Mouse (Mus musculus): ENCODE results near the gene Smarca4. TPM values are rescaled to one million over a fixed set of nuclear protein-coding genes. Genes with fewer than 3 reads are reported as not detected.

The Smarca4 gene
- polyA plus RNA-seq, 1 experiment from 2014 or later, result 76.0 TPM

GRCm38 (mm10) chr9:21723377-21724146, 107.6 kb downstream of the Smarca4 start, which contains the start of gene Ldlr:
Ldlr (plus strand) TSS chr9:21723483.
- H3K36me3 ChIP-seq, result peaks cover 10% of the 10 kb centered on the region
- ATAC-seq (ENCODE audit: insufficient number of reproducible peaks, low FRiP score), result peak; percentile 84
- H3K27me3 ChIP-seq (replicated peaks), result no peaks in the 10 kb centered on the region
- H3K9me3 ChIP-seq (replicated peaks), result no peaks in the 10 kb centered on the region
- H3K9ac ChIP-seq, result peak within 1 kb of the TSS; percentile 80
- under 1% methylated on average over 47 of the region's 47 CpGs for WGBS
- peaks cover 36% of the 10 kb centered on the region for H3K4me1 ChIP-seq (replicated peaks)
- H3K4me2 ChIP-seq, result peak within 1 kb of the TSS; percentile 83
- peak within 1 kb of the TSS; percentile 96 for H3K27ac ChIP-seq (ENCODE audit: poor library complexity, severe bottlenecking)
- peak within 1 kb of the TSS; percentile 73 for H3K4me3 ChIP-seq

GRCm38 (mm10) chr9:21724147-21724536, 108.2 kb downstream of the Smarca4 start:
- Histone ChIP-seq H3K4me1 (replicated peaks) (peaks cover 42% of the 10 kb centered on the region), H3K36me3 (peaks cover 10% of the 10 kb centered on the region), H3K4me3 (peak overlapping the region; percentile 73), H3K4me2 (peak overlapping the region; percentile 83), H3K9ac (peak overlapping the region; percentile 80), H3K27ac (ENCODE audit: poor library complexity, severe bottlenecking) (peak overlapping the region; percentile 96), H3K27me3 (replicated peaks) (no peaks in the 10 kb centered on the region), H3K9me3 (replicated peaks) (no peaks in the 10 kb centered on the region)
- under 1% methylated on average over 18 of the region's 18 CpGs for WGBS
- peak; percentile 94 for ATAC-seq (ENCODE audit: insufficient number of reproducible peaks, low FRiP score)

GRCm38 (mm10) chr9:21725224-21726121, 109.5 kb downstream of the Smarca4 start:
- Histone ChIP-seq H3K4me1 (replicated peaks) (peaks cover 50% of the 10 kb centered on the region), H3K27ac (ENCODE audit: poor library complexity, severe bottlenecking) (peak overlapping the region; percentile 96; the same call in 1 of the 2 replicates), H3K36me3 (peaks cover 11% of the 10 kb centered on the region), H3K4me2 (peak overlapping the region; percentile 83), H3K27me3 (replicated peaks) (no peaks in the 10 kb centered on the region), H3K4me3 (peak overlapping the region; percentile 73), H3K9ac (peak overlapping the region; percentile 80), H3K9me3 (replicated peaks) (no peaks in the 10 kb centered on the region)
- no peak for ATAC-seq (ENCODE audit: insufficient number of reproducible peaks, low FRiP score)
- 53% methylated on average over 23 of the region's 23 CpGs for WGBS

- no peaks in the 10 kb centered on the region for H3K27me3 ChIP-seq (replicated peaks)
- H3K9me3 ChIP-seq (replicated peaks), result no peaks in the 10 kb centered on the region
- no peak overlapping the region for H3K27ac ChIP-seq (ENCODE audit: poor library complexity, severe bottlenecking)
- no peak overlapping the region for H3K4me3 ChIP-seq
- H3K9ac ChIP-seq, result no peak overlapping the region; the same call in 1 of the 2 replicates
- ATAC-seq (ENCODE audit: insufficient number of reproducible peaks, low FRiP score), result no peak
- H3K4me2 ChIP-seq, result peak overlapping the region; percentile 83
- WGBS, result 66% methylated on average over 14 of the region's 14 CpGs
- peaks cover 18% of the 10 kb centered on the region for H3K36me3 ChIP-seq
- peaks cover 44% of the 10 kb centered on the region for H3K4me1 ChIP-seq (replicated peaks)
Observed at GRCm38 (mm10) chr9:21726218-21726975, 110.4 kb downstream of the Smarca4 start.

GRCm38 (mm10) chr9:21728261-21728832, 112.4 kb downstream of the Smarca4 start:
- Histone ChIP-seq H3K27ac (ENCODE audit: poor library complexity, severe bottlenecking) (no peak overlapping the region), H3K9ac (no peak overlapping the region), H3K9me3 (replicated peaks) (no peaks in the 10 kb centered on the region), H3K27me3 (replicated peaks) (no peaks in the 10 kb centered on the region), H3K36me3 (peaks cover 37% of the 10 kb centered on the region), H3K4me3 (no peak overlapping the region), H3K4me1 (replicated peaks) (peaks cover 42% of the 10 kb centered on the region), H3K4me2 (no peak overlapping the region)
- no peak for ATAC-seq (ENCODE audit: insufficient number of reproducible peaks, low FRiP score)
- WGBS, result 83% methylated on average over 10 of the region's 10 CpGs

- H3K4me2 ChIP-seq, result no peak overlapping the region
- no peak overlapping the region for H3K4me3 ChIP-seq
- no peaks in the 10 kb centered on the region for H3K27me3 ChIP-seq (replicated peaks)
- H3K27ac ChIP-seq (ENCODE audit: poor library complexity, severe bottlenecking), result peak overlapping the region; percentile 36
- H3K9ac ChIP-seq, result no peak overlapping the region
- peaks cover 46% of the 10 kb centered on the region for H3K36me3 ChIP-seq
- WGBS, result 61% methylated on average over 7 of the region's 7 CpGs
- H3K9me3 ChIP-seq (replicated peaks), result no peaks in the 10 kb centered on the region
- ATAC-seq (ENCODE audit: insufficient number of reproducible peaks, low FRiP score), result no peak
- H3K4me1 ChIP-seq (replicated peaks), result peaks cover 42% of the 10 kb centered on the region
Observed at GRCm38 (mm10) chr9:21729264-21729663, 113.3 kb downstream of the Smarca4 start.

- WGBS, result 93% methylated on average over 9 of the region's 9 CpGs
- Histone ChIP-seq H3K4me1 (replicated peaks) (peaks cover 18% of the 10 kb centered on the region), H3K9ac (no peak overlapping the region), H3K36me3 (peaks cover 75% of the 10 kb centered on the region), H3K9me3 (replicated peaks) (no peaks in the 10 kb centered on the region), H3K27me3 (replicated peaks) (no peaks in the 10 kb centered on the region), H3K27ac (ENCODE audit: poor library complexity, severe bottlenecking) (no peak overlapping the region), H3K4me3 (no peak overlapping the region), H3K4me2 (no peak overlapping the region)
- no peak for ATAC-seq (ENCODE audit: insufficient number of reproducible peaks, low FRiP score)
Observed at GRCm38 (mm10) chr9:21732288-21732687, 116.3 kb downstream of the Smarca4 start.

- Histone ChIP-seq H3K27ac (ENCODE audit: poor library complexity, severe bottlenecking) (no peak overlapping the region), H3K9ac (no peak overlapping the region), H3K36me3 (peaks cover 77% of the 10 kb centered on the region), H3K9me3 (replicated peaks) (no peaks in the 10 kb centered on the region), H3K4me2 (no peak overlapping the region), H3K4me3 (no peak overlapping the region), H3K4me1 (replicated peaks) (peaks cover 15% of the 10 kb centered on the region), H3K27me3 (replicated peaks) (no peaks in the 10 kb centered on the region)
- no peak for ATAC-seq (ENCODE audit: insufficient number of reproducible peaks, low FRiP score)
- 84% methylated on average over 17 of the region's 17 CpGs for WGBS
Observed at GRCm38 (mm10) chr9:21733446-21733845, 117.5 kb downstream of the Smarca4 start.

GRCm38 (mm10) chr9:21733989-21734388, 118.0 kb downstream of the Smarca4 start:
- Histone ChIP-seq H3K36me3 (peaks cover 83% of the 10 kb centered on the region), H3K4me2 (no peak overlapping the region), H3K4me1 (replicated peaks) (peaks cover 13% of the 10 kb centered on the region), H3K9me3 (replicated peaks) (no peaks in the 10 kb centered on the region), H3K27me3 (replicated peaks) (no peaks in the 10 kb centered on the region), H3K27ac (ENCODE audit: poor library complexity, severe bottlenecking) (no peak overlapping the region), H3K9ac (no peak overlapping the region), H3K4me3 (no peak overlapping the region)
- WGBS, result 97% methylated on average over 7 of the region's 7 CpGs
- ATAC-seq (ENCODE audit: insufficient number of reproducible peaks, low FRiP score), result no peak

GRCm38 (mm10) chr9:21735126-21735525, 119.2 kb downstream of the Smarca4 start:
- Histone ChIP-seq H3K27ac (ENCODE audit: poor library complexity, severe bottlenecking) (no peak overlapping the region), H3K4me2 (no peak overlapping the region), H3K9ac (no peak overlapping the region), H3K9me3 (replicated peaks) (no peaks in the 10 kb centered on the region), H3K4me1 (replicated peaks) (0 out of 2 replicates have a peak, but pooled peaks cover 3% of the 10 kb centered on the region), H3K27me3 (replicated peaks) (no peaks in the 10 kb centered on the region), H3K4me3 (no peak overlapping the region), H3K36me3 (peaks cover 94% of the 10 kb centered on the region)
- no peak for ATAC-seq (ENCODE audit: insufficient number of reproducible peaks, low FRiP score)
- 89% methylated on average over 14 of the region's 14 CpGs for WGBS
